Mouse (Mus musculus) G1E (cell line): Measurements from ENCODE around the gene Plch2.

Source experiments
- CTCF ChIP-seq: IDR thresholded peaks from 2 replicates; pipeline ENCODE4 v1.5.1; 2012; ENCODE audit warnings: low read depth, low read length, inconsistent platforms, mixed read lengths
- GATA1 ChIP-seq: IDR thresholded peaks from 2 replicates; pipeline ENCODE4 v1.6.1; 2012; ENCODE audit warnings: borderline replicate concordance, low read length, inconsistent platforms, mixed read lengths
- GATA2 ChIP-seq: IDR thresholded peaks from 2 replicates; pipeline ENCODE4 v1.6.1; 2012; ENCODE audit warnings: low read depth, low read length, inconsistent platforms, borderline replicate concordance
- POLR2AphosphoS5 ChIP-seq: IDR thresholded peaks from 2 replicates; pipeline ENCODE4 v1.6.1; 2012; ENCODE audit warnings: low read depth, low read length, inconsistent platforms; ENCODE audit not compliant: insufficient replicate concordance
- TAL1 ChIP-seq: conservative IDR thresholded peaks from 2 replicates; pipeline ENCODE4 v1.6.1; 2012; ENCODE audit warnings: low read depth, low read length, inconsistent platforms, mixed read lengths

- TF ChIP-seq GATA2 (no peak), POLR2AphosphoS5 (no peak), CTCF (no peak), GATA1 (no peak), TAL1 (no peak)
Observed at GRCm38 (mm10) chr4:155079666-155080065, 23.1 kb upstream of the Plch2 start.
